Mouse (Mus musculus) lung, adult 10 weeks (tissue): Measurements from ENCODE around the gene Dcun1d1. TPM values are rescaled to one million over a fixed set of nuclear protein-coding genes. Genes with fewer than 3 reads are reported as not detected.

ENCODE experiments used
- polyA plus RNA-seq: library from polyadenylated mRNA; stranded (reverse); fragments of 350-450 nt; fragmentation: Illumina TruSeq; extraction: RNeasy Lipid Tissue Mini Kit (QIAGEN cat#74804); gene quantifications from one replicate; pipeline ENCODE4 v1.2.3, GENCODE M21; 2014; ENCODE audit warnings: low read depth, low replicate concordance; ENCODE audit not compliant: insufficient read depth

Gene Dcun1d1
- polyA plus RNA-seq = 20.1 TPM

GRCm38 (mm10) chr3:35937345-35937744, at the start of gene Dcun1d1:
Gene Dcun1d1, minus strand, starts transcription at chr3:35937445.

Other genes with a start within 250 kb of the Dcun1d1 start
- 14.7 TPM for gene Atp11b, start 183.3 kb downstream of the Dcun1d1 start, polyA plus RNA-seq
- 24.6 TPM for gene Mccc1, start 63.2 kb upstream of the Dcun1d1 start, polyA plus RNA-seq
- gene Ccdc144b, start 116.1 kb upstream of the Dcun1d1 start, polyA plus RNA-seq = not detected
- 19.9 TPM for gene Acad9, start 128.5 kb upstream of the Dcun1d1 start, polyA plus RNA-seq
- 1.8 TPM for gene D3Ertd254e, start 213.6 kb upstream of the Dcun1d1 start, polyA plus RNA-seq